In genomic region chr7:114874032-114874441, GRCm38 (mm10) we compare ENCODE assay signal across 9 mouse cellular contexts.
DNase-seq lines count a peak whose midpoint lies in the region; ATAC-seq lines count a peak whose summit lies in the region.
"Had no signal": no experiment of that assay in that cellular context is flagged by ENCODE, and none has a peak within 500 bp of the region (broad histone marks: within the 10 kb centered on the region; RNA-seq: fewer than 3 reads in every experiment).

No protein-coding gene starts in this region.

- H3K9ac ChIP-seq in forebrain, embryonic 13.5 days = no peak overlapping the region
- no peak overlapping the region for H3K9ac ChIP-seq in forebrain, embryonic 12.5 days
- no peak overlapping the region for H3K9ac ChIP-seq in neural tube, embryonic 15.5 days (replicated peaks)
- H3K9ac ChIP-seq: neural tube, embryonic 12.5 days had no signal

- no peaks in the 10 kb centered on the region for H3K9me3 ChIP-seq in forebrain, embryonic 13.5 days (replicated peaks)
- no peaks in the 10 kb centered on the region for H3K9me3 ChIP-seq in forebrain, embryonic 12.5 days
- H3K9me3 ChIP-seq in neural tube, embryonic 15.5 days (replicated peaks) = no peaks in the 10 kb centered on the region
- H3K9me3 ChIP-seq: neural tube, embryonic 12.5 days had no signal

- no peaks in the 10 kb centered on the region for H3K36me3 ChIP-seq in forebrain, embryonic 13.5 days (ENCODE audit: poor library complexity, severe bottlenecking)
- H3K36me3 ChIP-seq in forebrain, embryonic 12.5 days (replicated peaks) = no peaks in the 10 kb centered on the region
- H3K36me3 ChIP-seq in neural tube, embryonic 15.5 days = no peaks in the 10 kb centered on the region
- H3K36me3 ChIP-seq: neural tube, embryonic 12.5 days had no signal

- peak; percentile 79 for ATAC-seq in forebrain, embryonic 13.5 days
- no peak for ATAC-seq in forebrain, embryonic 12.5 days (ENCODE audit: low FRiP score)
- no peak; the same call in 1 of the 2 replicates for ATAC-seq in neural tube, embryonic 15.5 days (ENCODE audit: low FRiP score)

- peak; percentile 7 for DNase-seq in ovary, postnatal 14 days (ENCODE audit: low spot score)
- DNase-seq in ovary, adult 18-20 months (ENCODE audit: low spot score) = no peak
- DNase-seq in frontal cortex, postnatal 36 days (ENCODE audit: low spot score in 2 of 2) = peak; percentile 26 to 46
- peak; percentile 12 to 26 for DNase-seq in kidney, postnatal 4 days
- DNase-seq in urinary bladder, postnatal 10 days (ENCODE audit: low spot score) = no peak

- 0 out of 2 replicates have a peak, but pooled peaks cover 3% of the 10 kb centered on the region for H3K4me1 ChIP-seq in forebrain, embryonic 13.5 days
- peaks cover 3% of the 10 kb centered on the region; the same call in 1 of the 2 replicates for H3K4me1 ChIP-seq in forebrain, embryonic 12.5 days
- 0 out of 2 replicates have a peak, but pooled peaks cover 6% of the 10 kb centered on the region for H3K4me1 ChIP-seq in neural tube, embryonic 15.5 days
- H3K4me1 ChIP-seq: neural tube, embryonic 12.5 days had no signal

- no peak overlapping the region for H3K4me2 ChIP-seq in forebrain, embryonic 13.5 days
- H3K4me2 ChIP-seq in forebrain, embryonic 12.5 days = no peak overlapping the region
- H3K4me2 ChIP-seq in neural tube, embryonic 15.5 days = peak overlapping the region; percentile 31; the same call in 1 of the 2 replicates
- H3K4me2 ChIP-seq: neural tube, embryonic 12.5 days had no signal

- H3K4me3 ChIP-seq in forebrain, embryonic 13.5 days = no peak overlapping the region
- no peak overlapping the region for H3K4me3 ChIP-seq in forebrain, embryonic 12.5 days (replicated peaks)
- no peak overlapping the region for H3K4me3 ChIP-seq in neural tube, embryonic 15.5 days (replicated peaks)
- H3K4me3 ChIP-seq: neural tube, embryonic 12.5 days had no signal

- peaks cover 7% of the 10 kb centered on the region; the same call in 1 of the 2 replicates for H3K27me3 ChIP-seq in forebrain, embryonic 13.5 days
- H3K27me3 ChIP-seq in forebrain, embryonic 12.5 days = no peaks in the 10 kb centered on the region
- 0 out of 2 replicates have a peak, but pooled peaks cover 3% of the 10 kb centered on the region for H3K27me3 ChIP-seq in neural tube, embryonic 15.5 days (replicated peaks)
- H3K27me3 ChIP-seq: neural tube, embryonic 12.5 days had no signal

- WGBS in forebrain, embryonic 13.5 days = 25% methylated on average over 6 of the region's 6 CpGs
- 27% methylated on average over 6 of the region's 6 CpGs for WGBS in forebrain, embryonic 12.5 days
- 24% methylated on average over 6 of the region's 6 CpGs for WGBS in neural tube, embryonic 15.5 days

- no peak overlapping the region for H3K27ac ChIP-seq in forebrain, embryonic 13.5 days
- no peak overlapping the region for H3K27ac ChIP-seq in forebrain, embryonic 12.5 days
- H3K27ac ChIP-seq in neural tube, embryonic 15.5 days (replicated peaks) = no peak overlapping the region
- H3K27ac ChIP-seq: neural tube, embryonic 12.5 days had no signal

Comparison
In these comparisons a context has a peak if more than half of its experiments do, and no peak if none do; other contexts are left out.
1. DNase-seq: peak in ovary, postnatal 14 days (single experiment), frontal cortex, postnatal 36 days (2 of 2) and kidney, postnatal 4 days (2 of 2); none in ovary, adult 18-20 months (single experiment) and urinary bladder, postnatal 10 days (single experiment).